Mouse (Mus musculus) limb, embryonic 14.5 days (tissue): Measurements from ENCODE around the gene Slc39a8. TPM values are rescaled to one million over a fixed set of nuclear protein-coding genes. Genes with fewer than 3 reads are reported as not detected.
A peak's percentile ranks its signal among the peaks of the same experiment; 100 is the strongest.

ENCODE experiments used
- ATAC-seq: fragments of 200-750 bp; cut with Nextera tagmentation; 2 replicates; pipeline ENCODE4 v1.8.0; 2017; ENCODE audit warnings: low read depth, moderate number of reproducible peaks, moderate TSS enrichment; ENCODE audit not compliant: low FRiP score
- DNase-seq: peaks from one replicate; pipeline ENCODE4 v3.0.0-alpha.2; 2015; ENCODE audit warnings: low spot score
- H3K27ac ChIP-seq: fragments of 300-500 bp; sonication (generic); replicated peaks from 2 replicates; pipeline ENCODE4 v1.5.1; 2014; ENCODE audit warnings: low read depth, mild to moderate bottlenecking, low read length, moderate library complexity, mixed read lengths
- H3K27me3 ChIP-seq: fragments of 300-500 bp; sonication (generic); 2 replicates; pipeline ENCODE4 v1.6.1; 2014; ENCODE audit warnings: low read length, mixed read lengths; ENCODE audit not compliant: control insufficient read depth, insufficient read depth
- H3K36me3 ChIP-seq: fragments of 300-500 bp; sonication (generic); 2 replicates; pipeline ENCODE4 v1.6.1; 2014; ENCODE audit warnings: mild to moderate bottlenecking, low read length, moderate library complexity, mixed read lengths; ENCODE audit not compliant: control insufficient read depth, insufficient read depth
- H3K4me1 ChIP-seq: fragments of 300-500 bp; sonication (generic); 2 replicates; pipeline ENCODE4 v1.6.1; 2014; ENCODE audit warnings: antibody characterized with exemption, low read length, mixed read lengths; ENCODE audit not compliant: control insufficient read depth, insufficient read depth
- H3K4me2 ChIP-seq: fragments of 300-500 bp; sonication (generic); replicated peaks from 2 replicates; pipeline ENCODE4 v1.6.1; 2014; ENCODE audit warnings: low read depth, mild to moderate bottlenecking, low read length, moderate library complexity; ENCODE audit not compliant: severe bottlenecking
- H3K4me3 ChIP-seq: fragments of 300-500 bp; sonication (generic); replicated peaks from 2 replicates; pipeline ENCODE4 v1.5.1; 2014; ENCODE audit warnings: low read length
- H3K9ac ChIP-seq: fragments of 300-500 bp; sonication (generic); 2 replicates; pipeline ENCODE4 v1.6.1; 2014; ENCODE audit warnings: mild to moderate bottlenecking, low read depth, low read length, moderate library complexity; ENCODE audit not compliant: severe bottlenecking
- H3K9me3 ChIP-seq: fragments of 300-500 bp; sonication (generic); 2 replicates; pipeline ENCODE4 v1.6.1; 2016; ENCODE audit warnings: low read length; ENCODE audit not compliant: control insufficient read depth
- POLR2A ChIP-seq: fragments of 200-500 bp; IDR thresholded peaks from 2 replicates; pipeline ENCODE4 v1.8.0; 2012; ENCODE audit warnings: inconsistent platforms, mild to moderate bottlenecking, moderate library complexity, borderline replicate concordance; ENCODE audit not compliant: insufficient read depth, insufficient read length; ENCODE audit errors: extremely low read depth
- WGBS: fragments of 180-500 bp; shearing (Covaris S2); extraction: QIAGEN DNeasy Blood & Tissue Kit; methylation state at CpG from one replicate; pipeline ENCODE4 v1.1.7; 2014; 5-methylcytosine and 5-hydroxymethylcytosine counted together
- polyA plus RNA-seq, 2 experiments: library from polyadenylated mRNA; depleted of rRNA in 1 of 2; stranded (reverse) in 1 of 2; unstranded in 1 of 2; fragments of >200 nt; fragmentation: Nextera tagmentation in 1 of 2; extraction: Ambion mirVana in 1 of 2; gene quantifications; 2 replicates each; pipeline versions ENCODE4 v1.2.1 to v1.2.3; 2012 to 2014

Gene Slc39a8
- polyA plus RNA-seq, 2 experiments, result 4.2 to 5.3 TPM

DNA sequence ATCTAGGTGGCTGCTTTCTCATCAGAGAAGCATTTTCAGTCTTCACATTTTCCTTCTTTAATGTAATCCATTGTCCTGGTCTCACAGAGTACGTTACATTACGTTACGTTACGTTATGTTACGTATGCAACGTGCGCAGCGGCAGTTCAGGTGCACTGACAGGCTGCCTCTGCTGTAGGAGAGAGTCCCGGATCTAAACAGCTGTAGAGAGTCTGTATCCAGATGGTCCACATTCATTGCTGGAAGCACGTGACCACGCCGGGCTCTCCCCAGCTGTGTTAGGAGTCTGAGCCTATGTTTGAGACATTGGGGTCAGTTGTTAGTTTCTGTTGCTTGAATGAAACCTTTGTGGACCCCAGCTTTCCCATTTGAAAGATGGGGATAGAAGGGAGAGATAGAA is 15.1 kb downstream of the Slc39a8 start:
- Histone ChIP-seq H3K36me3 (no peaks in the 10 kb centered on the region), H3K4me3 (no peak overlapping the region), H3K27ac (no peak overlapping the region), H3K27me3 (no peaks in the 10 kb centered on the region), H3K9ac (no peak overlapping the region), H3K4me1 (no peaks in the 10 kb centered on the region), H3K4me2 (peak overlapping the region; percentile 17; the same call in 1 of the 2 replicates), H3K9me3 (no peaks in the 10 kb centered on the region)
- WGBS, result 31% methylated on average over 12 of the region's 12 CpGs
- DNase-seq (peak; percentile 49), ATAC-seq (peak; percentile 77; the same call in 1 of the 2 replicates)
- no peak for TF ChIP-seq POLR2A

DNA sequence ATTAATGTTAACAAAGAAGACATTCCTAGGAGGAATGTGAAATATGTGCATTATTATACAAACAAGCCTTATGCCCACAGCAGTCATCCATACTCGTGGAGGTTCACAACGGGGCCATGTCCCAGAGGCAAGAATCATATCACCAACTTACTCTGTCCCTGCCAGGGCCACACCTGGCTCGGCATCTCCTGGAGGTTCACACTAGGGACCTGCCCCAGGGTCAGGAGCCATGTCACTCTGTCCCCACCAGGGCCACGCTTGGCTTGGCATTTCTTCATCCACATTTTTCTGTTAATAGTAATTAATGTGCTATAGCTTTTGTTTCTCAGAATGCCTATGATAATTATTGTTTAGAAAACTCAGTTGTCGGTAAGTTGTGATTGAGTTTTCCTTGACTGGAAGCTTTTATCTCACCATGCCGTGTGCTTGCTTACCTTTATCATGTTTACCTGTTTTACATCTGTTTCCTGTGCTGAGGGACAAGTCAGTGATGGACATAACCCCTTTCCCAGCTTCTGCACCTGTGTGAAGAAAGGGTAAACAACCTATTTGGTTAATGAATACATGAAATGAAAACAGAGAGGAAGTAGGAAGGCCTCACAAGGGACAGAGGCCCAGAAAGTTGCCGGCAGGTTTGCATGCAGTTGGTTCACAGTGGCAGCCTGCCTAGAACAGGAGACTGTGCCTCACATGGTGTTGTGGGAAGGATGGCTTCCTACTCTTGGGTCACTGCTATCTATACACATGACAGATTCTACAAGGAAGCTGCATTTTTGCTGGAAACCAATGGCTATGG is 16.8 kb downstream of the Slc39a8 start:
- H3K4me3 ChIP-seq, result no peak overlapping the region
- DNase-seq (no peak), ATAC-seq (no peak)
- no peak overlapping the region for H3K9ac ChIP-seq
- no peaks in the 10 kb centered on the region for H3K36me3 ChIP-seq
- no peak overlapping the region for H3K27ac ChIP-seq
- no peaks in the 10 kb centered on the region for H3K27me3 ChIP-seq
- no peak for TF ChIP-seq POLR2A
- H3K9me3 ChIP-seq, result no peaks in the 10 kb centered on the region
- 73% methylated on average over 7 of the region's 7 CpGs for WGBS
- H3K4me1 ChIP-seq, result no peaks in the 10 kb centered on the region
- H3K4me2 ChIP-seq, result no peak overlapping the region

DNA sequence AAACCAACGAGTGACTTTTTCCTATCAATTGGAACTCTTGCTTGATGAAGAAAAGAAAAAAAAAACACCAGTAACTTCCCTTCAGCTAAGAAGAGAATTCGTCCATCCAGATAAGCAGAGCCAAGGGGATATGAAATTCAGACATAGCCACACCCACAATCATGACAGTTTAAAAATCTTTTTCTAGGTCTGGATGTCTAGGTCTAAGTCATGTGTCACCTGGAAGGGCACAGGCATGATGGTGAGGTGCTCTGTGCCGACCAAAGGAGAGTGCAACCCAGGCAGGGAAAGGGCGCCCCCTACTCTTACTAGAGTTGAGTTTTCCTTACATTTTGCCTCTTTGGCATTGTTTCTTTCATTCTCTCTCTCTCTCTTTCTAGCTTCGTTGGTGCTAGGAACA is 18.1 kb downstream of the Slc39a8 start:
- DNase-seq (no peak), ATAC-seq (no peak)
- no peak overlapping the region for H3K4me3 ChIP-seq
- H3K4me2 ChIP-seq, result no peak overlapping the region
- H3K27me3 ChIP-seq, result no peaks in the 10 kb centered on the region
- no peak overlapping the region for H3K27ac ChIP-seq
- H3K9me3 ChIP-seq, result no peaks in the 10 kb centered on the region
- no peak overlapping the region for H3K9ac ChIP-seq
- H3K36me3 ChIP-seq, result no peaks in the 10 kb centered on the region
- 79% methylated on average over 5 of the region's 5 CpGs for WGBS
- no peaks in the 10 kb centered on the region for H3K4me1 ChIP-seq
- no peak for TF ChIP-seq POLR2A

DNA sequence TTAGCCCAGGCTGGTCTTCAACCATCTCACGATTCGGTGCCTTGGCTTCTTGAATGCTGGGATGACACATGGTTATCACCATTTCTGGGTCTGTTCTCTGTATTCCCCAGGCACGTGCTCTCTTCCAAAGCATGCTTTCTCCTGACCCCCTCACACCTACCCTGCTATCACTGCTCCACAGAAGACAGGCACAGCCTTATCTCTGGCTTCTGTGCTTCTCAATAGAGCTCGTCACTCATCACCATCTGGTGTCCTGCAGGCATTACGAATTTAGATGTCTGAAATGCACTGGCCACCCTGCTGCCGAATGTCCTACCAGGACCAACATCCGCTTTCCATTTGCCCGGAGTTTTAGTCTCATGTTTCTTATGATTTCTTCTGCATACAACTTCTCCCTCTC is 18.6 kb downstream of the Slc39a8 start:
- DNase-seq (no peak), ATAC-seq (no peak)
- Histone ChIP-seq H3K9ac (no peak overlapping the region), H3K4me3 (no peak overlapping the region), H3K4me1 (no peaks in the 10 kb centered on the region), H3K27ac (no peak overlapping the region), H3K9me3 (no peaks in the 10 kb centered on the region), H3K27me3 (no peaks in the 10 kb centered on the region), H3K36me3 (no peaks in the 10 kb centered on the region), H3K4me2 (no peak overlapping the region)
- no peak for TF ChIP-seq POLR2A
- WGBS, result 85% methylated on average over 8 of the region's 8 CpGs

DNA sequence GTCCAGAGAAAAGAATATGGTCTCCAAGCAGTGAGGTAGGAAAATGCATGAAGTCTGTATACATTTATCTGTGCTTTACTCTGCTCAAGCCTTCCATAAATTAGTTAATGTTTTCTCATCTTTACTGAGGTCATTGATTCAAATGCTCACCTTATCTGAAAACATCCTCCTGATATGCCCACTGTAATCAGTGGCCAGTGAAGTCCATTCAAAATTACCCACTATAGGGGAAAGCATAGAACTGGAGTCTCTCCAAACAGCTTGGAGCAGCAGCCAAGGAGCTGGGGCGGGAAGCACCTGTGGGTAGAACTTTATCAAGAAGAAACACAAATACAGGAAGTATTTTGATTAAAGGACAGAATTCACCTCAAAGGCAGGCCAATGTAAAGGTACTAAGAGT is 19.8 kb downstream of the Slc39a8 start:
- no peak overlapping the region for H3K9ac ChIP-seq
- no peaks in the 10 kb centered on the region for H3K4me1 ChIP-seq
- no peak overlapping the region for H3K27ac ChIP-seq
- H3K4me3 ChIP-seq, result no peak overlapping the region
- WGBS, result 90% methylated on average over 1 of the region's 1 CpGs
- DNase-seq (no peak), ATAC-seq (no peak)
- no peak overlapping the region for H3K4me2 ChIP-seq
- H3K9me3 ChIP-seq, result no peaks in the 10 kb centered on the region
- no peaks in the 10 kb centered on the region for H3K27me3 ChIP-seq
- no peaks in the 10 kb centered on the region for H3K36me3 ChIP-seq
- no peak for TF ChIP-seq POLR2A
